Mouse (Mus musculus): ENCODE measurements around the gene Myo18b.

GRCm38 (mm10) chr5:112735040-112735439, 161.1 kb downstream of the Myo18b start:
- TF ChIP-seq CTCF (IDR thresholded peaks at IDR 0.05; ENCODE audit: extremely low read depth, insufficient read depth, low read length) = no peak
- TF ChIP-seq POLR2A (IDR thresholded peaks at IDR 0.05; ENCODE audit: extremely low read depth, insufficient read depth, low read length) = no peak
